Mouse (Mus musculus) kidney, postnatal 0 days (tissue): ENCODE measurements around the gene Lrmda. TPM values are rescaled to one million over a fixed set of nuclear protein-coding genes. Genes with fewer than 3 reads are reported as not detected.
A peak's percentile ranks its signal among the peaks of the same experiment; 100 is the strongest.
"Not testable (repeated sequence)": the region's sequence is repeated elsewhere in the genome, so short reads cannot be mapped to it uniquely, and the experiment has no call there.

ENCODE experiments used
- ATAC-seq: fragments of 200-750 bp; cut with Nextera tagmentation; replicated peaks from 2 replicates; pipeline ENCODE4 v1.8.0; 2017; ENCODE audit warnings: low read depth, moderate number of reproducible peaks, moderate TSS enrichment, moderate library complexity; ENCODE audit not compliant: low FRiP score
- DNase-seq: peaks from one replicate; pipeline ENCODE4 v3.0.0-alpha.2; 2016; ENCODE audit warnings: low spot score
- H3K27ac ChIP-seq: fragments of 300-500 bp; sonication (generic); 2 replicates; pipeline ENCODE4 v1.5.1; 2014; ENCODE audit warnings: mild to moderate bottlenecking
- H3K27me3 ChIP-seq: fragments of 300-500 bp; sonication (generic); 2 replicates; pipeline ENCODE4 v1.6.1; 2014; ENCODE audit warnings: low read length, mixed read lengths; ENCODE audit not compliant: insufficient read depth
- H3K36me3 ChIP-seq: fragments of 300-500 bp; sonication (generic); 2 replicates; pipeline ENCODE4 v1.6.1; 2014; ENCODE audit warnings: low read length, mixed read lengths; ENCODE audit not compliant: insufficient read depth
- H3K4me1 ChIP-seq: fragments of 300-500 bp; sonication (generic); replicated peaks from 2 replicates; pipeline ENCODE4 v1.6.1; 2014; ENCODE audit warnings: antibody characterized with exemption, low read length, mixed read lengths; ENCODE audit not compliant: insufficient read depth
- H3K4me2 ChIP-seq: fragments of 300-500 bp; sonication (generic); 2 replicates; pipeline ENCODE4 v1.6.1; 2014; ENCODE audit warnings: mild to moderate bottlenecking, low read length, moderate library complexity, mixed read lengths
- H3K4me3 ChIP-seq: fragments of 300-500 bp; sonication (generic); replicated peaks from 2 replicates; pipeline ENCODE4 v1.5.1; 2014; ENCODE audit warnings: low read depth, low read length
- H3K9ac ChIP-seq: fragments of 300-500 bp; sonication (generic); 2 replicates; pipeline ENCODE4 v1.6.1; 2014; ENCODE audit warnings: low read depth, low read length
- H3K9me3 ChIP-seq: fragments of 300-500 bp; sonication (generic); replicated peaks from 2 replicates; pipeline ENCODE4 v1.6.1; 2016; ENCODE audit warnings: low read length, inconsistent platforms, mixed read lengths
- CTCF ChIP-seq: IDR thresholded peaks from 2 replicates; pipeline ENCODE4 v1.5.1; 2016; ENCODE audit warnings: antibody characterized with exemption, low read depth, mild to moderate bottlenecking, moderate library complexity
- WGBS: fragments of 180-500 bp; shearing (Covaris S2); extraction: QIAGEN DNeasy Blood & Tissue Kit; methylation state at CpG from one replicate; pipeline ENCODE4 v1.1.7; 2014; 5-methylcytosine and 5-hydroxymethylcytosine counted together
- polyA plus RNA-seq: library from polyadenylated mRNA; unstranded; fragments of >200 nt; fragmentation: Nextera tagmentation; extraction: Ambion mirVana; gene quantifications from 2 replicates; pipeline ENCODE4 v1.2.1, GENCODE M21; 2015

The Lrmda gene
- polyA plus RNA-seq, 1 experiment from 2014 or later = 0.83 TPM

DNA sequence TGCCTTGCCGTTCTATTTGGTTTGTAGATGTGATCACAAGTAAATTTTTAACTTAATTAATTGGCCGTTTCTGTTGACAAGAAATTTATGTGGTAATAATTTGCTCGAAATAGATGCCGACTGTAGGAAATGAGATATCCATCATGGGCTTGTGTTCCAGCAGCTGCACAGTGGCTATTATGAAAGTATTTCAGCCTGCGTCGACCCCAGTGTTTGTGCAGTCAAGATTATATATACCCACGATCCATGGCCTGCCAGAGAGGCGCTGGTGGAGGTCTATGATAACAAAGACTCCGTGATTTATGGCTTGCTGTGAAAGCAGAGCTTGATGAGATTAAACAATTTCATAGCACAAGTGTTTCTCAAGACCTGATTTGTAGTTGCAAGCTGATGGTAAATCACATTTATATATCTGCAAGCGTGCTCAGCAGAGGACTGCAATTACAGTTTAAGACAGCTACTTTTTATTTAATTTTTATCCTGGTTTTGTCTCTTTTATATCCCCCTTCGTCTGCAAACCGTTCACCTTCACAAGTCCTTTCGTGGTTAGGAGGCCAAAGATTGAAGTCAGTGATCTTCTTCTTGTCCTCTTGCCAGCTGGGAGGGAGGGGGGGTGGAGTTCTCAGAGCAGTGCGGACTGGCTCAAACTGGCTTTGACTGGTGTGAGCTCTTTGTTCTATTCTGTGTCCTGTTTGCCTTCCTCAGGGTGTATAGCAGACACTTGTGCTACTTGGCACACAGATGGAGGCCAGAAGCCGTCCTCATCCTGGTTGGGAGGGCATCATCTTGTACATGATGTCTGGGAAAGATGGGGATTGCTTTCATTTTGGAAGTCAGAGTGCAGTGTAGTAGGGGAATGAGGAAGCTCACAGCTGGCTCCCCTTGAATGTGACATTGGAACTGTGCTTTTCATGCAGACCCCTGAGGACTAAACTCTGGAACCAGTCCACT, 764.0 kb downstream of the Lrmda start:
- Histone ChIP-seq H3K9ac (peak overlapping the region; percentile 47; the same call in 1 of the 2 replicates), H3K27me3 (no peaks in the 10 kb centered on the region), H3K27ac (peak overlapping the region; percentile 94), H3K4me1 (peaks cover 25% of the 10 kb centered on the region), H3K4me2 (peak overlapping the region; percentile 30; the same call in 1 of the 2 replicates), H3K9me3 (no peaks in the 10 kb centered on the region), H3K36me3 (no peaks in the 10 kb centered on the region), H3K4me3 (no peak overlapping the region)
- 1% methylated on average over 15 of the region's 15 CpGs for WGBS
- DNase-seq (peak; percentile 99), ATAC-seq (peak; percentile 90)
- peak; percentile 14; the same call in 1 of the 2 replicates for TF ChIP-seq CTCF

GRCm38 (mm10) chr14:22800020-22800419, 780.5 kb downstream of the Lrmda start:
- WGBS = 23% methylated on average over 4 of the region's 4 CpGs
- H3K27me3 ChIP-seq = no peaks in the 10 kb centered on the region
- H3K4me2 ChIP-seq = no peak overlapping the region
- no peaks in the 10 kb centered on the region for H3K9me3 ChIP-seq
- H3K4me3 ChIP-seq = no peak overlapping the region
- peaks cover 14% of the 10 kb centered on the region for H3K4me1 ChIP-seq
- no peak for TF ChIP-seq CTCF
- H3K36me3 ChIP-seq = no peaks in the 10 kb centered on the region
- peak overlapping the region; percentile 91 for H3K27ac ChIP-seq
- ATAC-seq = no peak
- peak; percentile 83 for DNase-seq
- H3K9ac ChIP-seq = 0 out of 2 replicates have a peak overlapping the region, but pooled peaks have one; percentile 13

DNA sequence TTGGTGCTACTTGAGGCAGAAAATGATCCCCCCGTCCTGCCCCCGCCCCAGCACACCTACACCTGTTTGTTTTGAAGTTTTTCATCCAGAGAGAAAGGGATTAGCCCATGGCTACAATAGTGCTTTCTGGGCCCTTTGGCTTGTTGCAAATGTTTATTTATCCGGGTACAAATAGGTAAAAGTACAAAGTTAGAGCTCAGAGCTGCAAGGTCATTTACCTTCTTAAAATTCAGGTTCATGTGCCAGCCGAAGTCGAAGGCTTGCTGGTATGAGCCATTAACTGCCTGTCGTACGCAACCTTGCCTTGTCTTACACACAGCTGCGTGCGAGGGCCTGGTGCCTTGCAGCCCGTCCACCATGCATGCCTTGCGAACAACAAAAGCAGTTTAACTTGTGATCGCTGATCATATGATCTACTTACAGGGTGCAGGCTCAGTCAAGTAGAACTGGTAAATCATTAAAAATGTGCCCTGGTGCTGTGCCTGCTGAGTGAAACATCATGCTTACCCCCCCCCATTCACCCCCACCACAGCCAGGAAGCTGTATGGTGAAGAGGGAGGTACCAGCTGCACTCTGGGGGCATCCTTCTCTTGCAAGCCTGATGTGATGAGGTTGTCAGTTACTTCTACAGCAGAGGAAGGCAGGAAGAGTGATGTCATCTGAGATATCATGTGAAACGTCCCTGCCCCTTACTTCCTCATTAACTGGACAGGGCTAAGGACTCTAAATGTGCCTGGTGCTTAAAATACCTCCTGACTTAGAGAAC, 781.5 kb downstream of the Lrmda start:
- Histone ChIP-seq H3K27ac (peak overlapping the region; percentile 91), H3K36me3 (no peaks in the 10 kb centered on the region), H3K27me3 (no peaks in the 10 kb centered on the region), H3K9ac (no peak overlapping the region), H3K4me3 (no peak overlapping the region), H3K9me3 (no peaks in the 10 kb centered on the region), H3K4me1 (peaks cover 14% of the 10 kb centered on the region), H3K4me2 (no peak overlapping the region)
- TF ChIP-seq CTCF = no peak
- peak; percentile 74 for DNase-seq
- ATAC-seq = peak; percentile 97
- 40% methylated on average over 13 of the region's 13 CpGs for WGBS

DNA sequence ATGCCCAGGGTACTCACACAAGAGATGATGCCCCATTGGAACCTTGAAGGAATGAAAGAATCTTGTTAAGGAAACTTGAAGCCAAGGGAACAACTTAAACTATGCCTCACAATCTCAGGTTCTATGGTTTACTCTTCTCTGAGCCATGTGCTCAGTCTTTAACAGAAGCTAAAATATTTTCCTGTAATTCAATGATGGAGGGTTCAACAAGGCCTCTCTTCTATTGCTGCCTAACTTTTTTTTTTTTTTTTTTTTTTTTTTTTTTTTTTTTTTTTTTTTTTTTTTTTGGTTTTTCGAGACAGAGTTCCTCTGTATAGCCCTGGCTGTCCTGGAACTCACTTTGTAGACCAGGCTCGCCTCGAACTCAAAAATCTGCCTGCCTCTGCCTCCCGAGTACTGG, 782.2 kb downstream of the Lrmda start:
- not testable (repeated sequence) for H3K27me3 ChIP-seq

GRCm38 (mm10) chr14:22807324-22807723, 787.8 kb downstream of the Lrmda start:
- Histone ChIP-seq H3K36me3 (no peaks in the 10 kb centered on the region), H3K27me3 (no peaks in the 10 kb centered on the region), H3K4me2 (peak overlapping the region; percentile 50; the same call in 1 of the 2 replicates), H3K27ac (peak overlapping the region; percentile 86), H3K9me3 (no peaks in the 10 kb centered on the region), H3K9ac (peak overlapping the region; percentile 41; the same call in 1 of the 2 replicates), H3K4me1 (peaks cover 25% of the 10 kb centered on the region), H3K4me3 (no peak overlapping the region)
- no peak for ATAC-seq
- DNase-seq = peak; percentile 91
- no peak for TF ChIP-seq CTCF
- WGBS = 13% methylated on average over 3 of the region's 3 CpGs

More for the DNA sequence above, 782.2 kb downstream of the Lrmda start:
- WGBS = 83% methylated on average over 4 of the region's 4 CpGs
- Histone ChIP-seq H3K27ac (peak overlapping the region; percentile 91), H3K4me1 (peaks cover 18% of the 10 kb centered on the region)
- not testable (repeated sequence) for DNase-seq, H3K9ac ChIP-seq, H3K36me3 ChIP-seq, H3K9me3 ChIP-seq, H3K4me2 ChIP-seq, H3K4me3 ChIP-seq
- ATAC-seq = peak; percentile 4; the same call in 1 of the 2 replicates
